Mouse (Mus musculus) ES-E14 (cell line): ENCODE data around the gene Gal3st2c. TPM values are rescaled to one million over a fixed set of nuclear protein-coding genes. Genes with fewer than 3 reads are reported as not detected.
"Not testable (repeated sequence)": the region's sequence is repeated elsewhere in the genome, so short reads cannot be mapped to it uniquely, and the experiment has no call there.

Source experiments
- DNase-seq: peaks from one replicate; pipeline ENCODE4 v3.0.0-alpha.2; 2013; ENCODE audit warnings: low read depth, low spot score
- H3K27ac ChIP-seq: 2 replicates; pipeline ENCODE4 v1.5.1; 2012; ENCODE audit warnings: low read depth, mild to moderate bottlenecking, low read length, moderate library complexity, mixed read lengths; ENCODE audit not compliant: poor library complexity, insufficient read depth, severe bottlenecking
- H3K36me3 ChIP-seq: 2 replicates; pipeline ENCODE4 v1.6.1; 2012; ENCODE audit warnings: mild to moderate bottlenecking, low read length, moderate library complexity, mixed read lengths; ENCODE audit not compliant: control insufficient read depth, poor library complexity, insufficient read depth, severe bottlenecking
- H3K4me1 ChIP-seq, 2 experiments: fragments of 150-350 bp in 1 of 2; sonication (generic) in 1 of 2; 2 replicates each; pipeline ENCODE4 v1.6.1; 2012; ENCODE audit warnings: low read length in 2 of 2, mild to moderate bottlenecking in 1 of 2, mixed read lengths in 1 of 2; ENCODE audit not compliant: control insufficient read depth in 2 of 2, insufficient read depth in 2 of 2, poor library complexity in 1 of 2
- H3K4me3 ChIP-seq, 2 experiments: fragments of 150-350 bp in 1 of 2; sonication (generic) in 1 of 2; 2 replicates each; pipeline ENCODE4 v1.5.1; 2012; ENCODE audit warnings: low read length in 2 of 2, low read depth in 1 of 2, mild to moderate bottlenecking in 1 of 2, mixed read lengths in 1 of 2; ENCODE audit not compliant: insufficient read depth in 1 of 2, poor library complexity in 1 of 2, severe bottlenecking in 1 of 2
- H3K9ac ChIP-seq: 2 replicates; pipeline ENCODE4 v1.6.1; 2012; ENCODE audit warnings: low read depth, mild to moderate bottlenecking, low read length, mixed read lengths; ENCODE audit not compliant: poor library complexity, insufficient read depth, severe bottlenecking
- H3K9me3 ChIP-seq: fragments of 150-350 bp; sonication (generic); 2 replicates; pipeline ENCODE4 v1.6.1; 2012; ENCODE audit warnings: low read depth, mild to moderate bottlenecking, low read length; ENCODE audit not compliant: control insufficient read depth, insufficient read depth
- CHD2 ChIP-seq: IDR thresholded peaks from 2 replicates; pipeline ENCODE4 v1.6.1; 2014; ENCODE audit warnings: mild to moderate bottlenecking, low read depth, low read length, inconsistent platforms
- HCFC1 ChIP-seq: IDR thresholded peaks from 2 replicates; pipeline ENCODE4 v1.6.1; 2012; ENCODE audit warnings: low read length, inconsistent platforms, borderline replicate concordance; ENCODE audit not compliant: insufficient read depth
- MAFK ChIP-seq: IDR thresholded peaks from 2 replicates; pipeline ENCODE4 v1.6.1; 2014; ENCODE audit warnings: mild to moderate bottlenecking, low read depth, low read length, inconsistent platforms; ENCODE audit not compliant: insufficient read depth
- ZC3H11A ChIP-seq: IDR thresholded peaks from 2 replicates; pipeline ENCODE4 v1.6.1; 2012; ENCODE audit warnings: low read depth, mild to moderate bottlenecking, inconsistent platforms, low read length, borderline replicate concordance
- ZNF384 ChIP-seq: IDR thresholded peaks from 2 replicates; pipeline ENCODE4 v1.6.1; 2012; ENCODE audit warnings: low read depth, low read length, inconsistent platforms
- in situ Hi-C, 2 experiments: fragments of 600-800 bp; cut with MboI; formaldehyde crosslinking; loops; one replicate each; pipeline ENCODE4 v1.15.1; 2025; ENCODE audit warnings: low sequenced_read_pairs in 2 of 2, inconsistent platforms in 1 of 2; ENCODE audit not compliant: unreplicated experiment in 2 of 2
- total RNA-seq: library from RNA; depleted of rRNA; stranded (reverse); fragments of 300-350 nt; gene quantifications from 2 replicates; pipeline ENCODE4 v1.2.3, GENCODE M21; 2012

Gene Gal3st2c
- total RNA-seq, 1 experiment = 0.04 TPM

- in situ Hi-C loops = no loop called here
- H3K4me1 ChIP-seq = no peaks in the 10 kb centered on the region
- no peak overlapping the region for H3K4me3 ChIP-seq
- no peak for TF ChIP-seq HCFC1
- no peak for TF ChIP-seq MAFK
- TF ChIP-seq CHD2 = no peak
- TF ChIP-seq ZC3H11A = no peak
- no peak for TF ChIP-seq ZNF384
- no peaks in the 10 kb centered on the region for H3K9me3 ChIP-seq
- H3K9ac ChIP-seq = no peak overlapping the region
- H3K36me3 ChIP-seq = no peaks in the 10 kb centered on the region
- DNase-seq = no peak
- no peak overlapping the region for H3K27ac ChIP-seq
Measured at GRCm38 (mm10) chr1:93986167-93986566, 4.1 kb upstream of the Gal3st2c start.

GRCm38 (mm10) chr1:93988786-93989185, 1.5 kb upstream of the Gal3st2c start:
- H3K36me3 ChIP-seq = no peaks in the 10 kb centered on the region
- DNase-seq = no peak
- H3K4me1 ChIP-seq = no peaks in the 10 kb centered on the region
- no peak overlapping the region for H3K4me3 ChIP-seq
- in situ Hi-C loops = no loop called here
- no peak overlapping the region for H3K9ac ChIP-seq
- no peak for TF ChIP-seq ZC3H11A
- TF ChIP-seq CHD2 = no peak
- TF ChIP-seq MAFK = no peak
- TF ChIP-seq ZNF384 = no peak
- no peak for TF ChIP-seq HCFC1
- no peak overlapping the region for H3K27ac ChIP-seq
- no peaks in the 10 kb centered on the region for H3K9me3 ChIP-seq

GRCm38 (mm10) chr1:93991068-93991467, 759 bp downstream of the Gal3st2c start:
- H3K27ac ChIP-seq, H3K9ac ChIP-seq, H3K9me3 ChIP-seq, DNase-seq, H3K36me3 ChIP-seq, in situ Hi-C loops, H3K4me1 ChIP-seq, H3K4me3 ChIP-seq: not testable (repeated sequence)

- H3K9ac ChIP-seq, H3K27ac ChIP-seq, H3K4me1 ChIP-seq, H3K4me3 ChIP-seq, DNase-seq, in situ Hi-C loops, H3K9me3 ChIP-seq, H3K36me3 ChIP-seq: not testable (repeated sequence)
Measured at GRCm38 (mm10) chr1:93991491-93991890, 1.2 kb downstream of the Gal3st2c start.

- Histone ChIP-seq H3K36me3 (no peaks in the 10 kb centered on the region), H3K4me3 (no peak overlapping the region), H3K9ac (no peak overlapping the region), H3K9me3 (no peaks in the 10 kb centered on the region), H3K27ac (no peak overlapping the region), H3K4me1 (no peaks in the 10 kb centered on the region)
- no peak for DNase-seq
- in situ Hi-C loops = no loop called here
- TF ChIP-seq ZNF384 (no peak), HCFC1 (no peak), MAFK (no peak), CHD2 (no peak), ZC3H11A (no peak)
Measured at GRCm38 (mm10) chr1:94001023-94001422, 10.7 kb downstream of the Gal3st2c start.

- H3K27ac ChIP-seq, in situ Hi-C loops, H3K4me1 ChIP-seq, H3K9me3 ChIP-seq, H3K9ac ChIP-seq, H3K36me3 ChIP-seq, H3K4me3 ChIP-seq, DNase-seq: not testable (repeated sequence)
Measured at GRCm38 (mm10) chr1:94005954-94006506, 15.7 kb downstream of the Gal3st2c start.

- H3K27ac ChIP-seq, H3K9me3 ChIP-seq, H3K36me3 ChIP-seq, H3K9ac ChIP-seq, in situ Hi-C loops, H3K4me3 ChIP-seq, H3K4me1 ChIP-seq, DNase-seq: not testable (repeated sequence)
Measured at GRCm38 (mm10) chr1:94008826-94009225, 18.5 kb downstream of the Gal3st2c start.
